In the genomic region with DNA sequence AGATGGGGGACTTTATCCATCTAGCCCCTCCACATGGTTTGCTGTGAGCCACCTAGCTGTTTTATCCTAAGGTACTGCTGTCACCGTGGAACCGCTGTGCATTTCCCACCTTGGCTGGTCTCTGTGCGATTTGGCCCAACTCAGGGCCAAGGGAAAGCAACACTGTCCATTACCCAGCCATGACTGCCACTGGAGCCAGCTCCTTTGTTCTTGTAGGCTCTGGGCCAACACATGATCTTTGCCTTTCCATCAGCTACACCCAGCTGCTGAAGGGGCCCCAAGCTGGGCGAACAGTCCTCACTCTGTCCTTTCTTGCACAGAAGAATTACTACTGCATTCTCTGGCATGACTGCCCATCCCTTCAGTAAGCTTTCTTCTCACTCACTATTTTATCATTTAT, we compare ENCODE assay signal across 17 mouse cellular contexts. TPM values are rescaled to one million over a fixed set of nuclear protein-coding genes. Genes with fewer than 3 reads are reported as not detected.
DNase-seq lines count a peak whose midpoint lies in the region; TF ChIP-seq lines count a peak whose summit lies in the region.
"Had no signal": no experiment of that assay in that cellular context is flagged by ENCODE, and none has a peak within 500 bp of the region (broad histone marks: within the 10 kb centered on the region; RNA-seq: fewer than 3 reads in every experiment).

No protein-coding gene starts in this region.

- DNase-seq in gastrocnemius, postnatal 14 days = peak; percentile 12
- DNase-seq in gastrocnemius, postnatal 25 days = no peak
- DNase-seq in left cerebral cortex, postnatal 4 days = peak; percentile 32
- no peak for DNase-seq in left cerebral cortex, postnatal 25 days (ENCODE audit: low spot score in 2 of 2)
- peak; percentile 18 for DNase-seq in NIH3T3 (ENCODE audit: low read depth)
- DNase-seq in brain, embryonic 14.5 days (ENCODE audit: low read depth) = peak; percentile 30
- DNase-seq: adrenal gland, postnatal 14 days; cerebellum, adult 2 months; cerebellum, postnatal 10 days; embryo, embryonic 11 days; gastrocnemius, postnatal 10 days; heart, postnatal 10 days; heart, postnatal 4 days had no signal

- intact Hi-C loops in gastrocnemius, postnatal 14 days (cut with DNase I; ENCODE audit: low total_unique reads) = no loop called here
- intact Hi-C loops in left cerebral cortex, postnatal 4 days (cut with DNase I) = no loop called here
- intact Hi-C loops in left cerebral cortex, postnatal 25 days (cut with DNase I) = no loop called here

- no peak for TF ChIP-seq CTCF in brain, embryonic 14.5 days (IDR thresholded peaks at IDR 0.05; ENCODE audit: borderline replicate concordance, extremely low read depth, insufficient read depth, insufficient read length)

- TF ChIP-seq POLR2A in brain, embryonic 14.5 days (IDR thresholded peaks at IDR 0.05; ENCODE audit: borderline replicate concordance, extremely low read depth, insufficient read depth, insufficient read length, poor library complexity, severe bottlenecking) = no peak

RNA-seq across cellular contexts. Expression of a gene that starts 11.2 kb away (rescaled TPM):
- not detected for total RNA-seq in gastrocnemius, postnatal 14 days (2021)
- not detected for total RNA-seq in gastrocnemius, postnatal 25 days (2021)
- total RNA-seq in left cerebral cortex, postnatal 4 days (2021) = under 1 TPM; 0.32 to 0.48 TPM
- total RNA-seq in left cerebral cortex, postnatal 25 days (2021) = under 1 TPM; 0.37 to 0.69 TPM
- polyA plus RNA-seq in brain, embryonic 14.5 days (2012; rRNA removed) = 0.16 and 0.33 TPM in 2 replicates
- total RNA-seq: adrenal gland, postnatal 14 days; heart, postnatal 10 days had no signal

RNA-seq across cellular contexts. Expression of a gene that starts 15.9 kb away (rescaled TPM):
- not detected for total RNA-seq in gastrocnemius, postnatal 14 days (2021)
- not detected for total RNA-seq in gastrocnemius, postnatal 25 days (2021)
- under 1 TPM; 0.30 to 0.32 TPM for total RNA-seq in left cerebral cortex, postnatal 4 days (2021)
- total RNA-seq in left cerebral cortex, postnatal 25 days (2021) = 1 to 10 TPM in 1 of 2 experiments, under 1 TPM in 1; 0.85 to 1.2 TPM
- polyA plus RNA-seq in brain, embryonic 14.5 days (2012; rRNA removed) = 0.10 TPM in 2 replicates
- total RNA-seq: adrenal gland, postnatal 14 days; CH12.LX; granulocyte monocyte progenitor cell, adult 5-6 weeks; heart, postnatal 4 days had no signal
- polyA plus RNA-seq: embryonic facial prominence, embryonic 11.5 days; erythroblast, embryonic 14.5 days had no signal

Comparison
In these comparisons a context has a peak if more than half of its experiments do, and no peak if none do; other contexts are left out.
1. DNase-seq: peak in gastrocnemius, postnatal 14 days (single experiment), left cerebral cortex, postnatal 4 days (single experiment), NIH3T3 (single experiment) and brain, embryonic 14.5 days (single experiment); none in gastrocnemius, postnatal 25 days (single experiment) and left cerebral cortex, postnatal 25 days (0 of 2).